Mouse (Mus musculus): ENCODE measurements around the gene Isg20l2. TPM values are rescaled to one million over a fixed set of nuclear protein-coding genes. Genes with fewer than 3 reads are reported as not detected.

Isg20l2 gene
- polyA plus RNA-seq, 1 experiment from 2014 or later: 40.8 TPM

GRCm38 (mm10) chr3:87919336-87920108 is 10.6 kb upstream of the Isg20l2 start, which contains the start of gene Mrpl24:
Mrpl24 (plus strand) TSS chr3:87919506.
- peak within 1 kb of the TSS; percentile 90 for H3K27ac ChIP-seq (ENCODE audit: low read length)
- H3K9ac ChIP-seq (ENCODE audit: low read length): peak within 1 kb of the TSS; percentile 82
- H3K9me3 ChIP-seq (replicated peaks; ENCODE audit: control insufficient read depth, low read length): no peaks in the 10 kb centered on the region
- peaks cover 35% of the 10 kb centered on the region for H3K36me3 ChIP-seq (ENCODE audit: control insufficient read depth, insufficient read depth, low read length)
- peak within 1 kb of the TSS; percentile 75 for H3K4me2 ChIP-seq (ENCODE audit: low read depth, low read length)
- peak; percentile 88 for ATAC-seq (ENCODE audit: insufficient read depth, low FRiP score)
- H3K27me3 ChIP-seq (ENCODE audit: control insufficient read depth, insufficient read depth, low read length): no peaks in the 10 kb centered on the region
- under 1% methylated on average over 30 of the region's 30 CpGs for WGBS
- H3K4me3 ChIP-seq (replicated peaks; ENCODE audit: low read length): peak within 1 kb of the TSS; percentile 78
- H3K4me1 ChIP-seq (ENCODE audit: control insufficient read depth, insufficient read depth, low read length): peaks cover 4% of the 10 kb centered on the region; the same call in 1 of the 2 replicates

DNA sequence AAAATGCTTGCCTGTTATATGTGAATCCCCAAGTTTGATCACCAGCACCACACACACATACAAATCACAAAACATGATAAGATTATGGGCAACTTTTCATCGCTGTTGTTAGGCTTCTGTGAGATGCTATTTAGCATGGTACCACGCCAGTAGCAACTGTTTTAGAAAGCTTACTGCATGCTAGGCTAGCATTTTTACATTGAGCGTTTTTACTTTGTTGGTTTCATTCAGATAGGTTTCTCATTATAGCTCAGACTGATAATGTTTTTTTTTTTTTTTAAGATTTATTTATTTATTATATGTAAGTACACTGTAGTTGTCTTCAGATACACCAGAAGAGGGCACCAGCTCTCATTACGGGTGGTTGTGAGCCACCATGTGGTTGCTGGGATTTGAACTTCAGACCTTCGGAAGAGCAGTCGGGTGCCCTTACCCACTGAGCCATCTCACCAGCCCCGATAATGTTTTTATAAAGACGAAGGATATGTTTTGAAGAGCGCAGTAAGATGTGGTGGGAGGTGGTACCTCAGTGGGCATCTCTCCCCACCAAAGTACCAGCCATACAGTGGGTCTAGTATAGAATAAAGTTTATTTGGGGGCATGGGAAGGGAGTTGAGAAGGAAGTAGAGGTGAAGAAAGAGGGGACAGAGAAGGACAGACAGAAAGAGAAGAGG is 9.7 kb upstream of the Isg20l2 start:
- Histone ChIP-seq H3K9ac (ENCODE audit: low read length) (no peak overlapping the region), H3K9me3 (replicated peaks; ENCODE audit: control insufficient read depth, low read length) (no peaks in the 10 kb centered on the region), H3K4me2 (ENCODE audit: low read depth, low read length) (peak overlapping the region; percentile 75), H3K27ac (ENCODE audit: low read length) (no peak overlapping the region), H3K4me3 (replicated peaks; ENCODE audit: low read length) (peak overlapping the region; percentile 78), H3K36me3 (ENCODE audit: control insufficient read depth, insufficient read depth, low read length) (peaks cover 37% of the 10 kb centered on the region), H3K4me1 (ENCODE audit: control insufficient read depth, insufficient read depth, low read length) (peaks cover 4% of the 10 kb centered on the region; the same call in 1 of the 2 replicates), H3K27me3 (ENCODE audit: control insufficient read depth, insufficient read depth, low read length) (no peaks in the 10 kb centered on the region)
- WGBS: 66% methylated on average over 9 of the region's 9 CpGs
- ATAC-seq (ENCODE audit: insufficient read depth, low FRiP score): no peak

GRCm38 (mm10) chr3:87924996-87925395 is 5.1 kb upstream of the Isg20l2 start:
- ATAC-seq (ENCODE audit: insufficient read depth, low FRiP score): no peak
- Histone ChIP-seq H3K27ac (ENCODE audit: low read length) (no peak overlapping the region), H3K36me3 (ENCODE audit: control insufficient read depth, insufficient read depth, low read length) (peaks cover 32% of the 10 kb centered on the region), H3K27me3 (ENCODE audit: control insufficient read depth, insufficient read depth, low read length) (no peaks in the 10 kb centered on the region), H3K4me3 (replicated peaks; ENCODE audit: low read length) (no peak overlapping the region), H3K4me2 (ENCODE audit: low read depth, low read length) (no peak overlapping the region), H3K9ac (ENCODE audit: low read length) (no peak overlapping the region), H3K4me1 (ENCODE audit: control insufficient read depth, insufficient read depth, low read length) (peaks cover 5% of the 10 kb centered on the region), H3K9me3 (replicated peaks; ENCODE audit: control insufficient read depth, low read length) (no peaks in the 10 kb centered on the region)
- WGBS: 89% methylated on average over 7 of the region's 7 CpGs

DNA sequence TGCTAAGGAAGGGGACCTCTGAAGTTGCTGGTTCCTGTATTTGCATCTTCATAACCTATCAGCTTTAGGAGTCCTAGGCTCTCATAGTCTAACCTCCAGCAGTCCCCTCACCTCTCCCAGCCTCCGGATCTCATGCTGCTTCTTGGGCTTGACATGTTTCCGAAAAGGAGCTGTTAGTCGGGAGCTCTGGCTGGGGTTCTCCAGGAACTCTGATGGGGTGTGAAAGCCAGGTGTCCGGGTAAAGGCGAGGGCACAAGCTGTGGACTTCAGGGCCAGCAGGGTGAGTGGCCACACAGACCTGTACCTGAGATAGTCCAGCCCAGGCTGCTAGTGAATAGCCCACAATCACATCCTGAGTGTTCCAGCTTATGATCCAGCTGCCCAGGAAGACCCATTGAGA is 2.7 kb upstream of the Isg20l2 start:
- ATAC-seq (ENCODE audit: insufficient read depth, low FRiP score): no peak
- no peak overlapping the region for H3K27ac ChIP-seq (ENCODE audit: low read length)
- WGBS: 88% methylated on average over 5 of the region's 5 CpGs
- H3K9me3 ChIP-seq (replicated peaks; ENCODE audit: control insufficient read depth, low read length): no peaks in the 10 kb centered on the region
- no peak overlapping the region for H3K4me2 ChIP-seq (ENCODE audit: low read depth, low read length)
- H3K27me3 ChIP-seq (ENCODE audit: control insufficient read depth, insufficient read depth, low read length): no peaks in the 10 kb centered on the region
- peaks cover 27% of the 10 kb centered on the region for H3K36me3 ChIP-seq (ENCODE audit: control insufficient read depth, insufficient read depth, low read length)
- H3K4me3 ChIP-seq (replicated peaks; ENCODE audit: low read length): no peak overlapping the region
- H3K9ac ChIP-seq (ENCODE audit: low read length): no peak overlapping the region
- peaks cover 15% of the 10 kb centered on the region for H3K4me1 ChIP-seq (ENCODE audit: control insufficient read depth, insufficient read depth, low read length)

DNA sequence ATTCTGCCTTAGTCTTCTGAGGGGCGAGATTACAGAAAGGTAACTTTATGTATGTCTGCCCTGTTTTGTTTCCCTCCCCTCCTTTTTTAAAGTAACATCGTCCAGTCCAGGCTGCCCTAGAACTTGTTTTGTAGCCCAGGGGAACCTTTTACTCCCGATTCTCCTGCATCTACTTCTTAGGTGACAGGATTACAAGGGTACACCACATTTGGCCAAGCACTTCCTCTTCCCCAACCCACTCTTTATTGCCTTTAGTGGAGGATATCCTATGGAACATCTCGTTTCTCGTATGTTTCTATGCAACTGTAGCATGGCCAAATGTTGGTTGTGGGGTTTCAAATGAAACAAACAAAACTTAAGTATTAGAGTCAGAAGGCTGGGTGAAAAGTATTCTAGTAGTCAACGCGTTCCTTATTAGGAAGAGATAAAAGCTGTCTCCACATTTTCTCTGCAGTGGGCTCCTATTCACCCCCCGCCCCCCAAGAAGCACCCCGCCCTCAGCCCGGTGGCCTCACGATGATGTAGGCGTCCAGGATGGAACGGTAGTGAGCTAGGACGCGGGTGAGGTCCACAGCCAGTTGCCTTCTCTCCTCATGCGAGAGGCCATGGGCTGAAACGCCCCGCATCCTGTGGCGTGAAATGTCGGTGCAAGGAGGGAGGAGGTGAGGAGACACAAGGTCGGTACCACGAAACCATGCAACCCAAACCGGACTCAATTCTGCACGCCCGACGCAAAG is 605 bp upstream of the Isg20l2 start:
- Histone ChIP-seq H3K27me3 (ENCODE audit: control insufficient read depth, insufficient read depth, low read length) (no peaks in the 10 kb centered on the region), H3K36me3 (ENCODE audit: control insufficient read depth, insufficient read depth, low read length) (peaks cover 17% of the 10 kb centered on the region), H3K9me3 (replicated peaks; ENCODE audit: control insufficient read depth, low read length) (no peaks in the 10 kb centered on the region), H3K4me1 (ENCODE audit: control insufficient read depth, insufficient read depth, low read length) (peaks cover 17% of the 10 kb centered on the region), H3K4me2 (ENCODE audit: low read depth, low read length) (peak overlapping the region; percentile 71), H3K9ac (ENCODE audit: low read length) (peak overlapping the region; percentile 95), H3K4me3 (replicated peaks; ENCODE audit: low read length) (peak overlapping the region; percentile 96), H3K27ac (ENCODE audit: low read length) (peak overlapping the region; percentile 91)
- peak; percentile 22; the same call in 1 of the 2 replicates for ATAC-seq (ENCODE audit: insufficient read depth, low FRiP score)
- WGBS: 5% methylated on average over 26 of the region's 26 CpGs

DNA sequence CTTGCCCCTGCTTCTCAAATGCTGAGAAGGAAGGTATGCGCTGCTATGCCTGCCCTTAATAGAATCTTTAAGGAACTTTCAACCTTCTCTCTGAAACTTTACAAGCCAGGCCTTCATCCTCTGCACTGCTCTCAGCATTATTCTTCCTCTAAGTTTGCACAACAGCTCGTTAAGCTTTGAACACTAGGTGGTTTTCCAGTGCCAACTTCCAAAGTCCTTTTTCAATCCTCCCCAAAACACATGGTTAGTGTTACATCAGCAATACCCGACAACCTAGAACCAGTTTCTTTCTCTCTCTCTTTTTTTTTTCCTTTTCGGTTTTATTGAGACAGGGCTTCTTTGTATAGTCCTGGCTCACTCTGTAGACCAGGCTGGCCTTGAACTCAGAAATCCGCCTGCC is 3.9 kb downstream of the Isg20l2 start:
- no peaks in the 10 kb centered on the region for H3K27me3 ChIP-seq (ENCODE audit: control insufficient read depth, insufficient read depth, low read length)
- 84% methylated on average over 5 of the region's 5 CpGs for WGBS
- no peak for ATAC-seq (ENCODE audit: insufficient read depth, low FRiP score)
- 0 out of 2 replicates have a peak overlapping the region, but pooled peaks have one; percentile 14 for H3K9ac ChIP-seq (ENCODE audit: low read length)
- H3K4me3 ChIP-seq (replicated peaks; ENCODE audit: low read length): no peak overlapping the region
- H3K4me2 ChIP-seq (ENCODE audit: low read depth, low read length): no peak overlapping the region
- H3K36me3 ChIP-seq (ENCODE audit: control insufficient read depth, insufficient read depth, low read length): peaks cover 14% of the 10 kb centered on the region; the same call in 1 of the 2 replicates
- no peak overlapping the region for H3K27ac ChIP-seq (ENCODE audit: low read length)
- peaks cover 16% of the 10 kb centered on the region for H3K4me1 ChIP-seq (ENCODE audit: control insufficient read depth, insufficient read depth, low read length)
- no peaks in the 10 kb centered on the region for H3K9me3 ChIP-seq (replicated peaks; ENCODE audit: control insufficient read depth, low read length)

DNA sequence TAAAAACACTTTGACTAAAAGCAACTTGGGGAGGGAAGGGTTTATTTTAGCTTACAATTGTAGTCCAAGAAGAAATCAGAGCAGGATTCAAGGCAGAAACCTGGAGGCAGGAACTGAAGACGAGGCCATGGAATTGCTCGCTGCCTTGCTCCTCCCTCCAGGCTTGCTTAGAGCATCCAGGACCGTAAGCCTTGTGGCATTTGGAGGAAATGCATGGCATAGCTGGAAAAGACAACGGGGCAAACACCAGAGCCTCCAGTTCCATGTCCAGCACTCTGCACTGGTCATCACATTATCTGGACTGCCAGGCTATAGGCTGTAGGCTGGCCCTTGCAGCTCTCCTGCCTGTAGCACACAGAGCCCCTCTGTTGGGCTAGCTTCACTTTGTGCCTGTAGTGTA is 4.4 kb downstream of the Isg20l2 start:
- Histone ChIP-seq H3K9ac (ENCODE audit: low read length) (no peak overlapping the region), H3K4me3 (replicated peaks; ENCODE audit: low read length) (no peak overlapping the region), H3K27me3 (ENCODE audit: control insufficient read depth, insufficient read depth, low read length) (no peaks in the 10 kb centered on the region), H3K9me3 (replicated peaks; ENCODE audit: control insufficient read depth, low read length) (no peaks in the 10 kb centered on the region), H3K4me2 (ENCODE audit: low read depth, low read length) (no peak overlapping the region), H3K36me3 (ENCODE audit: control insufficient read depth, insufficient read depth, low read length) (peaks cover 19% of the 10 kb centered on the region; the same call in 1 of the 2 replicates), H3K4me1 (ENCODE audit: control insufficient read depth, insufficient read depth, low read length) (peaks cover 13% of the 10 kb centered on the region), H3K27ac (ENCODE audit: low read length) (no peak overlapping the region)
- no peak for ATAC-seq (ENCODE audit: insufficient read depth, low FRiP score)
- 74% methylated on average over 4 of the region's 4 CpGs for WGBS

GRCm38 (mm10) chr3:87935201-87935600 is 5.1 kb downstream of the Isg20l2 start:
- H3K27ac ChIP-seq (ENCODE audit: low read length): no peak overlapping the region
- H3K36me3 ChIP-seq (ENCODE audit: control insufficient read depth, insufficient read depth, low read length): peaks cover 21% of the 10 kb centered on the region; the same call in 1 of the 2 replicates
- H3K4me3 ChIP-seq (replicated peaks; ENCODE audit: low read length): no peak overlapping the region
- H3K4me1 ChIP-seq (ENCODE audit: control insufficient read depth, insufficient read depth, low read length): peaks cover 13% of the 10 kb centered on the region
- H3K9ac ChIP-seq (ENCODE audit: low read length): no peak overlapping the region
- no peak overlapping the region for H3K4me2 ChIP-seq (ENCODE audit: low read depth, low read length)
- H3K27me3 ChIP-seq (ENCODE audit: control insufficient read depth, insufficient read depth, low read length): no peaks in the 10 kb centered on the region
- no peaks in the 10 kb centered on the region for H3K9me3 ChIP-seq (replicated peaks; ENCODE audit: control insufficient read depth, low read length)
- WGBS: 76% methylated on average over 4 of the region's 4 CpGs
- ATAC-seq (ENCODE audit: insufficient read depth, low FRiP score): no peak

All from stomach, embryonic 16.5 days (tissue).